Mouse (Mus musculus) heart, adult 2 months (tissue): Measurements from ENCODE around the gene Dact3.

Source experiments
- CTCF ChIP-seq: fragments of 200-600 bp; IDR thresholded peaks from 2 replicates; pipeline ENCODE4 v1.8.1; 2022; ENCODE audit warnings: antibody characterized with exemption, mild to moderate bottlenecking, moderate library complexity
- EP300 ChIP-seq: fragments of 200-500 bp; IDR thresholded peaks from 2 replicates; pipeline ENCODE4 v1.6.1; 2011; ENCODE audit warnings: low read depth, low read length, control low read depth; ENCODE audit not compliant: insufficient read depth
- POLR2A ChIP-seq: fragments of 200-500 bp; IDR thresholded peaks from 2 replicates; pipeline ENCODE4 v1.6.1; 2011; ENCODE audit warnings: mild to moderate bottlenecking, low read depth, low read length, control low read depth; ENCODE audit not compliant: insufficient read depth

DNA sequence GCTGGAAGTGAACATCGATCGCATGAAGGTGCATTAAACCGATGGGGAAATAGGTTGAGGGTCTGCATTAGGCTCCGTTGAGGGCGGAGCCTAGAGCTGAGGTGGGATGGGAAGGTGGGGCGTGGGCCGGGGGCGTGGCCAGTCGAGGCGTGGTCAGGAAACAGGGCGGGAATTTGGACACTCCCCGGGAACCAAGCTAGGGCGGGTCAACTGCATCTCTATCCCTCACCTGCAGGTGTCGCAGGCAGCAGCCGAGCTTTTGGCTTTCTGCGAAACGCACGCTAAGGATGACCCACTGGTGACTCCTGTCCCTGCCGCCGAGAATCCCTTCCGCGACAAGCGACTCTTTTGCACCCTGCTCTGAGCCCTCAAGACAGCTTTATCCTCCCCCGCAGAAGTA is 19.9 kb downstream of the Dact3 start:
- TF ChIP-seq CTCF (peak; percentile 93), EP300 (no peak), POLR2A (no peak)
